Mouse (Mus musculus) cortical plate, adult 2 months (tissue): ENCODE measurements at regions not wholly inside any gene's neighbourhood (a gene's known extent, or its start where the extent isn't known, plus 50 kb on each side); places are given as distances from the start of the nearest gene placed in this dataset.
"Not testable (repeated sequence)": the region's sequence is repeated elsewhere in the genome, so short reads cannot be mapped to it uniquely, and the experiment has no call there.

Experiments
- H3K27ac ChIP-seq: fragments of 200-500 bp; 2 replicates; pipeline ENCODE4 v1.5.1; 2012; ENCODE audit warnings: low read length, control low read depth, inconsistent platforms; ENCODE audit not compliant: insufficient read depth
- H3K4me1 ChIP-seq: fragments of 200-500 bp; 2 replicates; pipeline ENCODE4 v1.6.1; 2011; ENCODE audit warnings: low read length; ENCODE audit not compliant: control insufficient read depth, insufficient read depth
- H3K4me3 ChIP-seq: fragments of 200-500 bp; 2 replicates; pipeline ENCODE4 v1.5.1; 2011; ENCODE audit warnings: mild to moderate bottlenecking, low read length, control low read depth; ENCODE audit not compliant: insufficient read depth
- CTCF ChIP-seq: fragments of 200-500 bp; IDR thresholded peaks from 2 replicates; pipeline ENCODE4 v1.5.1; 2011; ENCODE audit warnings: mild to moderate bottlenecking, control low read depth, low read length; ENCODE audit not compliant: insufficient read depth; ENCODE audit errors: extremely low read depth
- POLR2A ChIP-seq: fragments of 200-500 bp; IDR thresholded peaks from 2 replicates; pipeline ENCODE4 v1.6.1; 2011; ENCODE audit warnings: mild to moderate bottlenecking, low read length, control low read depth; ENCODE audit not compliant: insufficient read depth; ENCODE audit errors: extremely low read depth

DNA sequence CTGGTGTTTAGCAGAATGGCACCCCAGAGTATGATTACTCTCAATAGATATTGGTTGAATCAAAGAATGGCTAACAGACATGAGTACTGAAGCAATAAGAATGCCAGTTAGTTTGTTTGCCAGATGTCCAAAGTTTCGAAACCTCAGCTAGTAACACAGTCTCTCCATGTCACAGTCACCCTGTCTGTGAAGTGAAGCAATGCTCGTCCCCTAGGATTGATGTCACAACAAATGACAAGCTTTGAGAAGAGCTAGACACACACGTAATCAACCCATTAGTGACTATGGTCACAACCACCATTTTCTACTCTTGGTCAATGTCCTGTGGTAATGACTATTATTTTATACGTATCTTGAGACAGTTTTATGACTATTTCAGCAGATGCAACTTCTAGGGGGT is 69.3 kb upstream of the Tgm3 start:
- Histone ChIP-seq H3K27ac (no peak overlapping the region), H3K4me1 (no peaks in the 10 kb centered on the region), H3K4me3 (no peak overlapping the region)
- TF ChIP-seq CTCF (no peak), POLR2A (no peak)

DNA sequence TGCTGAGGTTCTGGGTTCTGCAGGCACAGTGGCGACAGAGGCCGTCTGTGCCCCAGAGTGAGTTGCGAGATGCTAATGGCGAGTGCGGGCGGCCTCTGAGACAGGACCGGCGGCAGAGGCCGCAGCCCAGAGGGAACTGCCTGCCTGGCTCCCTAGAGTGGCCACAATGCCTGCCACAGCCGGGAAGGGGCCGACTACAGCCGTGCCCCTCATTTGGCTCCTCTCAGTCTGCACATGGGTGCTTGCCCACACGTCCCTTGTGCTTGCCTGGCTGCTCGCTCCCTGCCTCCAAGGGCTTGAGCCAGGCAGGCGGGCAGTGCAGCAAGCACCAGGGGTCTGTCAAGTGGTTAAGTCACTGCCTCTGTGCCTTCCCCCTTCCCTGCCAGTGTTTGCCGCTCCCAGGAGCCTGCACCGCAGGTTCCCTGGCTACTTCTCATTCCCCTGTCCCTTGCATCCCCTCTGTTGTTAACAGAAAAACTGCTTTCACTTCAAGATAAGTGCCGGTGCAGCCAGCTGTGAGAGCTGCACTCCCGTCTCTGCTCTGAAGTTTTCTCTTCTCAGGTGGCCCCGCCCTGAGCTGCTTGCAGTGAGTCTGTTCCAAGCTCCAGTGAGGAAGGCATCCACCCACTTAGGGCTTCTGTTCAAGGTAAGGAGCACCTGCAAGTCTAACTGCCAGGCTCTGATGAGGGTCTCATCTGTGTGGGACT is 64.1 kb upstream of the Tgm3 start:
- TF ChIP-seq CTCF (no peak), POLR2A (no peak)

DNA sequence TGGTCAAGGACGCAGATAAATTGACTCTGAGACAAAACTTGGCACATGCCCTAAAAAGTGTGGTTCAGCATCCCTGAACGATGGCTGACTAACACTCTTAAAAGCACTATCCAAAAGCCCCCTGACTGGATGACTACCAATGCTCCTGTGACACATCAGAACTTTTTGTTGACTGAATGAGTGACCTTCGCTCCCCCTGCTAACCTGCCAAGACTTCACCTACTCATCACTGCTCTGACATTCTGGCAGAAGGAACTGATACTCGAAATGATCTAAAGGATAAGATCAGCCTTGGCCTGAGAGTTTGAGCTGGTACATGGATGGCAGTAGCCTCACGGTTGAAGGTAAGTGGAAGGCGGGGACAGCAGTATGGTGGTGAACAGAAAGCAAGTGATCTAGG is 62.4 kb upstream of the Tgm3 start:
- not testable (repeated sequence) for H3K4me1 ChIP-seq, H3K4me3 ChIP-seq, H3K27ac ChIP-seq

More for the DNA sequence above, 64.1 kb upstream of the Tgm3 start:
- no peak overlapping the region for H3K4me3 ChIP-seq
- no peak overlapping the region for H3K27ac ChIP-seq
- no peaks in the 10 kb centered on the region for H3K4me1 ChIP-seq

DNA sequence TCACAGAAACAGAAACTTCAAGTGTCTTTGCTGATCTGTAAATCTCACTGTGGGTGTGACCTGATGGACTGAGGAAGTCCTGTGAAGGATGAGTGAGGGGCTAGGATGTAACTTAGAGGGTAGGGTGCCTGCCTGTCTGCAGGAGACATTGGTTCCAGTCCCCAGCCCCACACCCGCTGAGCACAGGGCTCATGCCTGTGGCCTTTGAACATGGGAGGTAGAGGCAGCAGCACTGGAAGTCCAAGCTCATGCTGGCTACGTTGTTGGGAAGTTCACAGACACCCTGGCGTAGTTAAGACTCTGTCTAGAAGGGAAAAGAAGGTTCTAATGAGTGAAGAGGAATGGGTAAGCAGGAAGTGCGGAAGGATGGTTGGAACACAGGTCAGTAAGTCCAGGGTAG is 59.7 kb upstream of the Tgm3 start:
- no peak overlapping the region for H3K27ac ChIP-seq
- H3K4me3 ChIP-seq: no peak overlapping the region
- no peaks in the 10 kb centered on the region for H3K4me1 ChIP-seq
- TF ChIP-seq CTCF: no peak
- TF ChIP-seq POLR2A: no peak

- H3K4me3 ChIP-seq: no peak overlapping the region
- H3K4me1 ChIP-seq: 0 out of 2 replicates have a peak, but pooled peaks cover 1% of the 10 kb centered on the region
- no peak overlapping the region for H3K27ac ChIP-seq
- TF ChIP-seq CTCF: no peak
- TF ChIP-seq POLR2A: no peak
Measured at GRCm38 (mm10) chr2:129955260-129955691, 56.9 kb upstream of the Tgm3 start.

DNA sequence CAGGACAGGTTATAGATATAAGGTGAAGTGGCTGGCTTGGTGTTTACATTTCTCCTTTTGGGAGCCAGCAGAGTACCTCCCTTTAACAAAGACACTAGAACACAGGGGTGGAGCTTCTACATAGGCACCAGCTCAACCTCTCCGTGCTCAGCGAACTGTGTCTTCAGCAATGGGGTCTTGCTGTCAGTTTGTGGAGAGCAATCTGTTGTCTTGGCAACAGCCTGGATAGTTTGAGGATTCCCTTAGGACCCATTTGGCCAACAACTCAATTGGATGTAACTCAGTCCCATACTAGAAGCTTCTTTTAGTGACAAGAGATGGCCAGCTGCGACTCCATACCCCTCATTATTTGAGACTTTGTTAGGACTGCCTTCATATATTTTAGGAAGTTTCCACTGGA is 54.0 kb upstream of the Tgm3 start:
- 0 out of 2 replicates have a peak, but pooled peaks cover 1% of the 10 kb centered on the region for H3K4me1 ChIP-seq
- TF ChIP-seq CTCF: no peak
- TF ChIP-seq POLR2A: no peak
- no peak overlapping the region for H3K4me3 ChIP-seq
- no peak overlapping the region for H3K27ac ChIP-seq

DNA sequence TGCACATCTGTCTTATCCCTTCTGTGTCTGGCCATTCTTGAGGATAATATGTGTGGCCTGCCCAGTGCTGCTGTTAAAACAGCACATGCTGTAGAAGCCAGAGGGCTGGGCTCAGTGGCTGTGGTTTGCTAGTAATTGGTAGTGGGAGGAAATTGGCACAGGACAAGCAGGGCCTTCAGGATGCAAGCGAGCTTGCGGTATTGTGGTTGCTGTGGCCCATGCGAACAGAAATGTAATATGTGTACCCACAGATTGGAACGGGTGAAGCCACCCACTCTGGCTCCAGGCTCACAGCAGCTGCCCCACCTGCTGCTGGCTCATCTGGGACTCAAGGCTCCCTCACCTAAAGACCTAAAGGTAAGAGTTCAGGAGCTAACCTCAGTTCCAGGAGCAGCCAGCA is 51.8 kb upstream of the Tgm3 start:
- TF ChIP-seq POLR2A: no peak
- no peak for TF ChIP-seq CTCF
- Histone ChIP-seq H3K4me3 (no peak overlapping the region), H3K27ac (no peak overlapping the region), H3K4me1 (0 out of 2 replicates have a peak, but pooled peaks cover 1% of the 10 kb centered on the region)

GRCm38 (mm10) chr2:129961522-129961921 is 50.6 kb upstream of the Tgm3 start:
- Histone ChIP-seq H3K4me1 (0 out of 2 replicates have a peak, but pooled peaks cover 1% of the 10 kb centered on the region), H3K27ac (no peak overlapping the region), H3K4me3 (no peak overlapping the region)
- TF ChIP-seq CTCF: no peak
- no peak for TF ChIP-seq POLR2A
